Mouse (Mus musculus): ENCODE results near the gene Fam213b.

DNA sequence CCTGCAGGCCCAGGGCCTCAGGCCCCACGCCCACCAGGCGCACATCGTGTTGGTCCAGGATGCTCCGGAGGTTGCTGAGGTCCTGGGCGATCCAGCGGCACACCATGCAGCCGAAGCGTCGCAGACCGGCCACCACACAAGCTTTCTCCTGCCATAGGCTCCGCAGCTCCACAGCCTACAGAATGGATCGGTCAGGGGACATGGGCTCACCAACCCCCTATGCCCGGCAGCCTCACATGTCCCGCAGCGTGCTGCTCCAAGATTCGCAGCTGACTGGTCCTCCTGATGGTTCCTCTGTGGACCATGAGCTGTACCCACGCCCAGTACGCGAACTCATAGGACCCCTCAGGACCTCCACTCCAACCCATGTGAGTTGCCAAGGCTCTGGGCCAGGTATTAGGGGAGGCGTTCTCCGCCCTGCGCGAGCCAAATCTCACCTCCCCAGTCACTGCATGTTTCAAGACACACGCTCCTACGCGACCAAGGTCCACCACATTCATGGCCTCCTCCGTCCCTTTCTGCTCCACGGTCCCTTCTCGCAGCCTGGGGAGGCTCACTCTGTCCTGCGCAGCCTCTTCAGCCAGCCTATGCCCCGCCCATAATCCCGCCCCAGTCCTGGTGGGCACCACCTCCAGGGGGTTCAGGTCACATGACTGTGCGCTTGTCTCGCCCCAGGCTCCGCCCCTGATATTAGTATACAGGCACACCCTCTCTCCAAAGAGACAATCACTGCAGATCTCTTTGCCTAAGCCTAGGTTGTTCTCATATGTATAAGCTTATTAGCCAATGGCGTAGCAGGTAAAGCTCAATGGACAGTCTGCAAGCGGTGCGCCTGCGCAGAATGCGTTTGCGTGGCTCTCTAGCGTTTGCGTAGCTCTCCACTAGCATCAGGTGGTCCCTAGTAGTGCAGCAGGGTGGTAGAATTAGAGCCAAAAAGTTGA, at the start of gene Fam213b:
- TF ChIP-seq CTCF (IDR thresholded peaks at IDR 0.05; ENCODE audit: low read depth, low read length) (no peak), POLR2A (IDR thresholded peaks at IDR 0.05; ENCODE audit: extremely low read depth, insufficient read depth, low read length) (peak; percentile 78)

All from liver, adult 2 months (tissue).